Mouse (Mus musculus) olfactory bulb, adult 2 months (tissue): ENCODE results near the gene Rpl6. TPM values are rescaled to one million over a fixed set of nuclear protein-coding genes. Genes with fewer than 3 reads are reported as not detected.
A peak's percentile ranks its signal among the peaks of the same experiment; 100 is the strongest.
"Not testable (repeated sequence)": the region's sequence is repeated elsewhere in the genome, so short reads cannot be mapped to it uniquely, and the experiment has no call there.

ENCODE experiments used
- H3K27ac ChIP-seq: fragments of 200-500 bp; 2 replicates; pipeline ENCODE4 v1.5.1; 2012; ENCODE audit warnings: low read depth, low read length; ENCODE audit not compliant: insufficient read depth
- H3K4me1 ChIP-seq: fragments of 200-500 bp; 2 replicates; pipeline ENCODE4 v1.6.1; 2012; ENCODE audit warnings: low read length; ENCODE audit not compliant: control insufficient read depth, insufficient read depth
- H3K4me3 ChIP-seq: fragments of 200-500 bp; 2 replicates; pipeline ENCODE4 v1.5.1; 2012; ENCODE audit warnings: mild to moderate bottlenecking, low read depth, low read length, moderate library complexity; ENCODE audit not compliant: insufficient read depth
- CTCF ChIP-seq: fragments of 200-500 bp; IDR thresholded peaks from 2 replicates; pipeline ENCODE4 v1.5.1; 2012; ENCODE audit warnings: low read depth, mild to moderate bottlenecking, low read length, moderate library complexity; ENCODE audit not compliant: insufficient read depth
- POLR2A ChIP-seq: fragments of 200-500 bp; IDR thresholded peaks from 2 replicates; pipeline ENCODE4 v1.6.1; 2012; ENCODE audit warnings: mild to moderate bottlenecking, low read depth, low read length, moderate library complexity; ENCODE audit not compliant: insufficient read depth
- WGBS: fragments of 180-500 bp; shearing (Covaris S2); methylation state at CpG from one replicate; pipeline ENCODE4 v1.1.7; 2018; 5-methylcytosine and 5-hydroxymethylcytosine counted together
- polyA plus RNA-seq: library from polyadenylated mRNA; stranded (reverse); fragments of >200 nt; gene quantifications from 2 replicates; pipeline ENCODE4 v1.2.4, GENCODE M21; 2012; ENCODE audit warnings: low replicate concordance; ENCODE audit not compliant: missing spikeins, insufficient read depth, insufficient read length

The Rpl6 gene
- polyA plus RNA-seq, 1 experiment: not detected

- Histone ChIP-seq H3K27ac (no peak overlapping the region), H3K4me1 (peaks cover 13% of the 10 kb centered on the region), H3K4me3 (no peak overlapping the region)
- TF ChIP-seq POLR2A: no peak
- TF ChIP-seq CTCF: no peak
- 80% methylated on average over 3 of the region's 3 CpGs for WGBS
Observed at GRCm38 (mm10) chr5:121206984-121207383, 2.7 kb downstream of the Rpl6 start.

DNA sequence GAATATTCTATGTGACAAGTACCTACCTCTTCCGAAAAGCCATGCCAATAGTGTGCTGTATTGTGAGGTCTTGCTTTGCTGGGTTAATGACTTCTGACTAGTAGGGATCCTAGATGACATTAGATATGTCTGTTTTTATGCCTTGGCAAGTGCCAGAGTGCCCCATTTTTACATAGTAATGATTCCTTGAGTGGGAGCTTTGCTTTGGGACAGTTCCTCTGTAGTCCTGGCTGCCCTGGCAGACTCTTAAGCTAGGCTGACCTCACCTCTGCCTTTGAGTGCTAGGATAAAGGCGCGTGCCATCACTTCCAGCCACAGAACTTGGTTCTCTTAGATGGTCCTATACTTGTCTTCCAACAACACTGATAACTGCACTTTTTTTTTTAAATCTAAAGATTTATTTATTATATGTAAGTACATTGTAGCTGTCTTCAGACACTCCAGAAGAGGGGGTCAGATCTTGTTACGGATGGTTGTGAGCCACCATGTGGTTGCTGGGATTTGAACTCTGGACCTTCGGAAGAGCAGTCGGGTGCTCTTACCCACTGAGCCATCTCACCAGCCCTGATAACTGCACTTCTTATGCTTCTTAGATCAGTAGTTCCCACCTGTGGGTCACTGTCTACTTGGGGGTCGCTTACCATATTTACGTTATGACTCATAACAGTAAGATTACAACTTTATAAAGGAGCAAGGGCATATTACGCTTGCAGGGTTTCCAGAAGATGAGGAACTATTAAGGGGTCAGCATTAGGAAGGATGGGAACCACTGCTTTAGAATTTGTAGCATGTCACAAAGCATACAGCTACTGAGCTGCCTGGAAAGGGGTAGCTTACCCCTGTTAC, 5.7 kb downstream of the Rpl6 start:
- Histone ChIP-seq H3K4me1 (peaks cover 11% of the 10 kb centered on the region), H3K4me3 (no peak overlapping the region), H3K27ac (no peak overlapping the region)
- TF ChIP-seq CTCF: no peak
- no peak for TF ChIP-seq POLR2A
- 86% methylated on average over 9 of the region's 9 CpGs for WGBS

- TF ChIP-seq CTCF (no peak), POLR2A (no peak)
- 64% methylated on average over 1 of the region's 1 CpGs for WGBS
- Histone ChIP-seq H3K4me1 (peaks cover 11% of the 10 kb centered on the region), H3K27ac (no peak overlapping the region), H3K4me3 (no peak overlapping the region)
Observed at GRCm38 (mm10) chr5:121210601-121210924, 6.3 kb downstream of the Rpl6 start.

- TF ChIP-seq POLR2A (no peak), CTCF (no peak)
- no peak overlapping the region for H3K4me3 ChIP-seq
- 88% methylated on average over 6 of the region's 6 CpGs for WGBS
Observed at GRCm38 (mm10) chr5:121212108-121212507, 7.8 kb downstream of the Rpl6 start.

DNA sequence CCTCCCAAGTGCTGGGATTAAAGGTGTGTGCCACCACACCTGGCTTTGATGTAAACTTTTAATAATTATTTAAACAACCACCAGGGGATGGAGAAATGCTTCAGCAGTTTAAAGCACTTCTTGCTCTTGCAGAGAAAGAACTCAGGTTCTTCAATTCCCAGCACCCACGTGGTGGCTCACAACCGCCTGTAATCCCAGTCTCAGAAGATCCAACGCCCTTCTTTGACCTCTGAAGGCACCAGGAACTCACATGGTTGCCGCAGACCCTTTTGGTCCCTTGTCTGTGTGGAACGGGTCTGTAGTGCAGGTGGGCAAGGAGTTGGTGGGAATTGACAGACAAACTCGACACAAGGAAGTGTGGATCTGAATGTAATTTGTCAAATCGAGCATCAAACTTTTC, 10.4 kb downstream of the Rpl6 start:
- Histone ChIP-seq H3K4me1 (no peaks in the 10 kb centered on the region), H3K27ac (no peak overlapping the region), H3K4me3 (no peak overlapping the region)
- 55% methylated on average over 7 of the region's 7 CpGs for WGBS
- TF ChIP-seq CTCF: no peak
- no peak for TF ChIP-seq POLR2A

More at GRCm38 (mm10) chr5:121212108-121212507, 7.8 kb downstream of the Rpl6 start:
- H3K4me1 ChIP-seq: peaks cover 5% of the 10 kb centered on the region
- H3K27ac ChIP-seq: no peak overlapping the region

DNA sequence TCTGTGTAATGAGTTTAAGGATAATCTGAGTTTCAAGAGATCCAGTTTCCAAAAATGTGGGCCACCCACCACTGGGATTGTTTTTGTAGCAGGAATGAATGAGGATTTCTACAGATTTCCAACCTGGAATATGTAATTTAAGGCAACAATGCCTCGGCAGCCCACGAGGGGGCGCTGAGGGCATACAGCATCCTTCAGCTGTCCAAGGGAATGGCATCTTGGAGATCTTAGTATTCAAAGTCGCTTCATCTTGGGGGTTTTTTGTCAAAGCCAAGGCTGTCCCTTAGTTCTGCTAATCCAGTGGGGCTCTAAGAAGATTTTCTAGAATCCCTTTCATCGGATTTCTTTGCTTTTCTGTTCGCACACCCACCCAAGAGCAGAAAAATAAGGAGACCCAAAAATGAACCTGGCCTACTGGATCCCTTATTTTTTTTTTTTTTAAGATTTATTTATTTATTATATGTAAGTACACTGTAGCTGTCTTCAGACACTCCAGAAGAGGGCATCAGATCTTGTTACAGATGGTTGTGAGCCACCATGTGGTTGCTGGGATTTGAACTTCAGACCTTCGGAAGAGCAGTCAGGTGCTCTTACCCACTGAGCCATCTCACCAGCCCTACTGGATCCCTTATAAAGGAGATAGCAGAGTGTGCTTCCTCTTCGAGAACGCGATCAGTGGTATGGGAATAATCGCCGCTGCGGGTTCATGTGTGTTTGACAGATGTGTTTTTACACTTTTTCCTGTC, 11.3 kb downstream of the Rpl6 start:
- no peaks in the 10 kb centered on the region for H3K4me1 ChIP-seq
- H3K27ac ChIP-seq: no peak overlapping the region
- no peak overlapping the region for H3K4me3 ChIP-seq
- TF ChIP-seq POLR2A (no peak), CTCF (peak; percentile 77)
- WGBS: 49% methylated on average over 13 of the region's 13 CpGs

DNA sequence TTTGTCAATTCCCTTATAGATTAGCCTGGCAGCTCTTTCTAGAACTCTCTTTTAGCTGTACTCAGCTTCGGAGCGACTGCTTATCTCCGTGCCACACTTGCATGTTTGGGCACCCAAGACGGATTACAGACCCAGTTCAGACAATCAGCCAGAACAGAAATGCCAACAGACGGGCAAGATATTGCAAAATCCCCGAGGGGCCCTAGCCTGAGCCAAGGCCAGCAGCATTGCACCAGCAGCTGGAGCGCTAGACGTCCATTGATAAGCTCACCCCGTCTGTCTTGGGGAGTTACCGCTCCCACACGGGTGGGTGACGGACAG, 11.8 kb downstream of the Rpl6 start:
- WGBS: 83% methylated on average over 12 of the region's 12 CpGs
- no peak overlapping the region for H3K27ac ChIP-seq
- no peak overlapping the region for H3K4me3 ChIP-seq
- TF ChIP-seq POLR2A (no peak), CTCF (no peak)
- H3K4me1 ChIP-seq: no peaks in the 10 kb centered on the region

GRCm38 (mm10) chr5:121216584-121217312, 12.5 kb downstream of the Rpl6 start:
- 91% methylated on average over 9 of the region's 9 CpGs for WGBS
- not testable (repeated sequence) for H3K27ac ChIP-seq, H3K4me3 ChIP-seq, H3K4me1 ChIP-seq

- H3K4me1 ChIP-seq: no peaks in the 10 kb centered on the region
- TF ChIP-seq POLR2A: no peak
- TF ChIP-seq CTCF: no peak
- 93% methylated on average over 2 of the region's 2 CpGs for WGBS
- no peak overlapping the region for H3K27ac ChIP-seq
- no peak overlapping the region for H3K4me3 ChIP-seq
Observed at GRCm38 (mm10) chr5:121217313-121217634, 13.0 kb downstream of the Rpl6 start.
